Mouse (Mus musculus): Measurements from ENCODE around the gene Prrc2a.

Gene Prrc2a

DNA sequence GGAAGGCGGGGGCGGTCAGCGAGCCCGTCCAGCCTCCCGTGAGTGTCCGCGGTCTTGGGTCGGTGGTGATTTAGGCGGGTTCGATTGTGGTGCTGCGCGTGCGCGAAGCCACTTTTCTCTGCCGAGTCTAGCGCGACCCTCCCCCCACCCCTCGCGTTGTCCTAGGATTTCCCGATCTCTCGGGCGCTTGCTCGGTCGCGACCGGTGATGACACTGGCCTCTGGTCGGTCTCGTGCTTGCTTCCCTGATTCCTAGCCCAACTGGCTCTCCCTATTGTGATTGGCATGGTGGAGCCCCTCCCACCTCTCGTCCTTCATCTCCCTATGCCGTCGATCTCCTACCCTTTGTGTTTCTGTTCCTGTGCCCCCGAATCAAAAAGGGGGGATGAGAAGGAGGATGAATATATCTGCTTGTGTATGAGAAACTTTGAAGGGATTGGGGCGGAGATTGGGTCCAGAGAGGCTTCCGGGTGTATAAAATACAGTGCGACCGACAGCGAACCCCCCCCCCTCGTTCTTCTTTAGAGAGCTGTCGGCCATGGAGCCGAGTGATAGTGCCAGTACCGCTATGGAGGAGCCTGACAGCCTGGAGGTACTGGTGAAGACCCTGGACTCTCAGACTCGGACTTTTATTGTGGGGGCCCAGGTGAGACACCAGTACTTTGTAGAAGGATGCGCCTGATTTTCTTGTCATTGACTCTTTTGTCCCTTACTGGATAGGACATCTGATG, 28.9 kb downstream of the Prrc2a start:
- in situ Hi-C loops (cut with MboI, MseI), result no loop called here

DNA sequence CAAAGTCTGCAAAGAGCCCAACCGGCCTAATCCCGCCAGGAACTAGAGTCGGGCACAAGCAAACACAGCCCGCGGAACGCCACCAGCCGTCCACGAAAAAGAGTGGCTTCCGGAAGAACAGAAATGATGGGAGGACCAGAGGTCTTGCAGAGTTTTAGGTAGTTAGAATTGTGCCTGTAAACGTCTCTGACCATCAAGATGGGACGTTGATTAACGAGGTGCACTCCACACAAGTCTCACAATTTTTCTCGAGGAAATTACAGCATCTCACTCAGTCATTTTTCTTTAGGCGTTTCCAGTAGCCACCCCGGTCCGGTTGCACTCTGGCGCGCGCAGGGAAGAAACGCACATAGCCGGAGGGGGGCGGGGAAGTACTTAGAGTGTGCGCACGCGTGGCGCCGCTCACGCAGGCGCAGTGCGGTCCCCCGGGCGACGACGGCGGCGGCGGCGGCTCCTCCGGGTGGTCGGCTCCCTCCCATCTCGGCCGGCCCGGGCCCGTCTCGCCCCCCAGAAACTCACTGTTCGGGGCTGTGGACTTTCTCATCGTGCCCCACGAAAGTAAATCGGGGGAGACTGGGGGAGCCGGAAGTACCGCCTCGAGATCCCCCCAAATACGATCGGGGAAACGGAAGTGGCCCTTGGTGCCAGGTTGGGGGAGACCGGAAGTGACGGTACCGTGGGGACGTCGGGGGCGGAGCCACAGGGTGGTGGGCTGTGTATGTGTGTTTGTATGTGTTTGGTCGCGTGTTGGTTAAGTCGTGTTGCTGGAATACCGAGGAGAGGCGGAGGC, 29.7 kb downstream of the Prrc2a start, which contains the start of gene Bag6:
TSS of gene Bag6 (plus strand) at position 378 of the 790 bp plus-strand sequence.
- in situ Hi-C loops (cut with MboI, MseI), result no loop called here

DNA sequence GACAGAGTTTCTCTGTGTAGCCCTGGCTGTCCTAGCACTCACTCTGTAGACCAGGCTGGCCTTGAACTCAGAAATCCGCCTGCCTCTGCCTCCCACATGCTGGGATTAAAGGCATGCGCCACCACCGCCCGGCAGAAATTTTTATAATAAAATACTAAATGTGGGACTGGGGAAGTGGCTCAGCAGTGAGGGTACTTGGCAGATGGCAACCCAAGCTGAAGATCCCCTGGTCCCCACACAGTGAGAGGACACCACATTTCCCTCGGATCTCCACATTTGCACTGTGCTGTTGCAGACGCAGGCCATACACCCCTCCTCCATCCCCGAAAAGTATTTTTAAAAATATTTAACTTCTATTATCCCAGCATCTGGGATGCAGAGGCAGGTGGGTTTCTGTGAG, 31.2 kb downstream of the Prrc2a start:
- in situ Hi-C loops (cut with MboI, MseI), result no loop called here

DNA sequence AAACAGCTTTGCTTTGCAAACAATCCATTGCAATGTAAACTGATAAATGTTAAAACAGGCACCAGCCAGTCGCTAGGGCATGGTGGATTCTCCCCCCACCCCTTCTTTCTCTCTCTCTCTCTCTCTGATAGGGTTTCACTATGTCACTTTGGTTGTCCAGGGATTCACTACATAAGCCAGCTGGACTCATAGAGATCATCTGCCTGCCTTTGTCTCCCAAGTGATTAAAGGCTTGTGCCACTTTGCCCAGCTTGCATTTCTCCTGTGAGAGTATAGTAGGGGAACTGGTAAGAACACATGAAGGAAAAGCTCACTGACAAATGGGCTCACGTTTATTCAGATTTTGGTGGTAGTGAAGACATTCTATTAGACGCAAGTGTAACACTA, 32.5 kb downstream of the Prrc2a start:
- in situ Hi-C loops (cut with MboI, MseI), result no loop called here

DNA sequence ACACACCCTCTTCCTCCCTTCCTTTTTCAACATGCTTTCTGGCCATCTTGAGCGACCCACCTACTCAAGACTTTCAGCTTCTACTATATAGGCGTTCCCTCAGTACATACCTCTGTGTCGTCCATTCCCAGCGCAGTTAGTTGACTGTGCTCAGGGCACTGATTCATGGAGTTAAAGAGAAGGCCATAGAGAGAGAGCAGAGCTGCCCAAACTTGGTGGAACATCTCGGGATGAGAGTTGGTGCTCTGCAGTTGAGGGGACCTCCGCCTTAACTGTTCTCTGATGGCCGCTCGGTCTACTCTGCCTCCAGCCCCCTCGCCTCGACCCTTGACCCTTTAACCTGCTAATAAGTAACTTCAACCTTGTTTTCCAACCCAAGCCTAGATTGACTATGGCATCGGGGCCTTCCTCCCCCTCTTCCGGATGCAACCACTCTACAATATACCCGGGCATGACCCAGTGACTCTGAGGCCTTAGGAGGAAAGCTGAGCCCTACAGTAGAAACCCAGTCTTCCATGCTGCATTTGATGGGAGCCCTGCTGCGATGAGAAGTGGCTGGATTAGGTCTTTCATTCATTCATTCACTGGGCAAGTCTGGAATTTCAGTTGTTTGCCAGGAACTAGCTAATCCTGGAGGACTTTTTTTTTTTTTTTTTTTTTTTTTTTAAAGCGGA, 33.1 kb downstream of the Prrc2a start, which contains the start of gene Apom:
TSS of gene Apom (minus strand) at position 551 of the 674 bp plus-strand sequence.
- in situ Hi-C loops (cut with MboI, MseI), result no loop called here

DNA sequence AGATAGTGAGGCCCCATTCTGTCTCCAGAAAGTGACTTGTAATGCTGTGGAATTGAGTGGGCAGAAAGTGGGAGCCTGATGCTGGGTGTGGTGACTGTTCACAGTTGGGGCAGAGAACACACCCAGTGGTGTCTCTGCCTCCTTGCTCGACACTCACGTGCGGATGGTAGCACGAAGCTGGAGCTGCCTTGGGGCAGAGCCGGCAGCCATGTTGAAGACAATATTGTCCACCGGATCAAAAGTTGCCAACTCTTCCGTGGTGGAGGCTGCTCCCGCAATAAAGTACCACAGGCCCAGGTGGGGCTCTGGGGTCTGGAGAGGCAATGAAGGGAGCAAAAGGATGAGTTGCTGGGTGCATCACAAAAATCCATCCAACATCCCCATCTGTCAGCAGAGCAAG, 33.7 kb downstream of the Prrc2a start:
- in situ Hi-C loops (cut with MboI, MseI), result no loop called here

DNA sequence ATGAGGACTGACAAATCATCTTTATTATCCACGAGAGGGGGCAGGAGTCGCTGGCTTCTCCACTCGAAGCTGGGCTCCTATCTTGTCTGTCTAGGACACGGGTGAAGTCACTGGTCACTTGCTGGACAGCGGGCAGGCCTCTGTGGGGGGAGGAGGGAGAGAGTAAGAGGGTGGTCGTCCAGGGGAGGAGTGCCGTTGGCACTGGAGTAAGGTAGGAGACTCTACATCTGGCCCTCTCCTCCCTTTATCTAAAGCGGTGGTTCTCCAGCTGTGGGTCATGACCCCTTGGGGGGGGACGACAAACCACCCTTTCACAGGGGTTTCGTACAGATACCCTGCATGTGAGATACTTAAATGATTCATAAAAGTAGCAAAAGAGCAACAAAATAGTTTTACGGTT, 35.7 kb downstream of the Prrc2a start:
- in situ Hi-C loops (cut with MboI, MseI), result no loop called here

DNA sequence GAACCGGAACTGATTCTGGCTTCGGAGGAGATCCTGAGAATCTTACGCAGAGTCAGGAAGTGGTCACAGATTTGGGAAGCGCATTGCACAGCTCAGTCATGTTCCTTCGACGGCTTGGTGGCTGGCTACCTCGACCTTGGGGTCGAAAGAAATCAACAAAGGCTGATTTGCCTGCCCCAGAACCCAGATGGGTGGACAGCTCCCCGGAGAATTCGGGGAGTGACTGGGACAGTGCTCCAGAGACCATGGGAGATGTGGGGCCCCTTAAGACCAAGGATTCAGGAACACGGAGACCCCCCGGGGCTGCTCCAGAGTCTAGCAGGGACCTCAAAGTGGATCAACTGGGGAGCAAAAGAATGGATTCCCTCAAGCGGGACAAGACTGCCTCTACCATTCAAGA, 37.7 kb downstream of the Prrc2a start:
- in situ Hi-C loops (cut with MboI, MseI), result no loop called here

DNA sequence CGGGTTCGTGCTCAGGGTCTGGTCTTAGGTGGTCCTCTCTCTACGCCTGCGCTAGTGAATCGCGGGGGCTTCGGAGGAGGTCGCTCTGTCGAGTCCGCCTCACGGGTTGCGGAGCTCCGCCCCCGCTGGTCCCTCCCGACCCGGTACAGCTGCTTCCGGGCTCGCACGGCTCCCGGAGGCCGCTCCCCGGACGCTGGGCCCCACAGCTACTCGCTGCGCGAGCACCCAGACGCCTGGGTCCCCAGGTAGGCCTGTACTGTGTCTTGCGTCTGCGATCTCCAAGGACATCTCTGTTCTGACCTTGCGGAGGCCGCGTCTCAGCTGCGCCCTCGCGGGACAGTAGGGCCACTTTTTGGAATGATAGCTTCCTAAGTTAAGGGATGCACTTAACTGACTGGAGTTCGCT, 38.5 kb downstream of the Prrc2a start, which contains the start of gene D17H6S53E:
TSS of gene D17H6S53E (plus strand) at position 168 of the 406 bp plus-strand sequence.
- in situ Hi-C loops (cut with MboI, MseI), result no loop called here

DNA sequence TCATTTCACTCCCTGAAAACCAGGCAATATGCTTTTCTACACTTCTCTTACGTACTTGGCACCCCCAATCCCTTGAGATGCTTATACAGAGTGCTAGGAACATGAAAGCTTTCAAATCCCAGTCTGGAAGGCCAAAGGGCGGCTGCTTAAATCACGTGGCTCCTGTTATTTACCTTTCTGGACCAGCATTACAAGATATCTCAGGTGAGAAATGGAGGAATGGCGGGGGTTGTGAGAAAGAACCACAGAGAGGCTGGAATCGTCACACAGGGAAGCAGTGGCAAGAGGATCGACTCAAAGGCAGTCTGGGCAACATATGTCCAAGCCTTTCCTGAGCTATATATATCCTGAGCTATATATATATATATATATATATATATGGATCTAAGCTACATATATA, 39.1 kb downstream of the Prrc2a start:
- in situ Hi-C loops (cut with MboI, MseI), result no loop called here

DNA sequence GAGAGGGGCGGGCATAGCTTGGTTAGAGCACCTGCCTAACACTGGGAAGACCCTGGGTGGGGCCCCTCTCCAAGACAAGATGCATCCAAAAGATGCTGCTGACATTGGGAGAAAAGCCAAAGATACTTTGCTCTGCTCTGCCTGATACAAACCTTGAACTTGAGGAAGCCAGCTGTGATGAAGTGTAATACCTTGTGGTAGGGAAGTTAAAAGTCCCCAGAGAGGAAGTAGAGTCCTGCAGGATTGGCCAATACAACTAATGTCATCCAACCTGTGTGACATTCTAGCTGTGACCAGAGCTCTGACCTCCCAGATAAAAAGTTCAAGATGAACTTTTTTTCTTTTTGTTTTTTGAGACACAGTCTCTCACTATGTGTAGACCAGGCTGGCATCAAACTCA, 39.6 kb downstream of the Prrc2a start:
- in situ Hi-C loops (cut with MboI, MseI), result no loop called here

DNA sequence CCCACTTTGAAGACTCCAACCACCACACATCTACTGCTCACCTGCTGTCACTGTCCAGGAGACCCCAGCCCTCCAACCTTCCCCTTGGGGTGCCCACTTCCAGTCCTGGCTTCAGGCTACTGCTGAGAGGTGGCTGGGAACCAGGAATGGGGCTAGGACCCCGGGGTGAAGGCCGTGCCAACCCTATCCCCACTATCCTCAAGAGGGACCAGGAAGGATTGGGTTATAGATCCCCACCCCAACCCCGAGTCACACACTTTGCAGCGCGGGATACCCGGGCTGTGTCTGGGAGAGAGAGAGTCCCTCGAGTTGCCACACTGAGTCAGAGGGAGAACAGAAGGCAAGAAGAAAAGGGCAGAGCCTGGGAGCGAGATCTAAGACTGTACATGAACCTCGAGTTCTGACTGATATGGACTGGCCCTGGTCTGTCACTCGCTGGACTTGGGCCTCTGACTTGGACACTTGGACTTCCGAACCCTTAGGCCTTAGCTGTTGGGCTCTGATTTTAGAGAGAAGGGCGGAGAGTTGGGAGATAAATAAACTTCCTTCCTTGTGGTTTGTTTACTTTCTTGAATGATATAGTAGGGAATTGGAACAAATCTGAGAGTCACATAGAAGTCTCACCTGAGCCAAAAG, 40.3 kb downstream of the Prrc2a start:
- in situ Hi-C loops (cut with MboI, MseI), result loop anchor here (5.0 kb wide), 1 partner anchor 72 kb away; no protein-coding TSS in a partner anchor

DNA sequence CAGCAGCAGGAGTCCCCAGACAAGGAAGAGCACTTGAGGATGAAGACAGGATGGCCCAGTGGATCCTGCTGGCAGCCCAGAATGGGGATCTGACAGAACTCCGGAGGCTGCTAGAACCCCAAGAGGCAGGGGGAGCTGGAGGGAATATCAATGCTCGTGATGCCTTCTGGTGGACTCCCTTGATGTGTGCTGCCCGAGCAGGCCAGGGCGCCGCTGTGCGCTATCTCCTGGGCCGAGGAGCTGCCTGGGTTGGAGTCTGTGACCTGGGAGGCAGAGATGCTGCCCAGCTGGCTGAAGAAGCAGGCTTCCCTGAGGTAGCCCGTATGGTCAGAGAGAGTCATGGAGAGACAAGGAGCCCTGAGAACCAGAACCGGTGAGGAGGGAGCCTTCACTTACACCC, 41.4 kb downstream of the Prrc2a start:
- in situ Hi-C loops (cut with MboI, MseI), result loop anchor here (5.0 kb wide), 1 partner anchor 71 kb away; no protein-coding TSS in a partner anchor

DNA sequence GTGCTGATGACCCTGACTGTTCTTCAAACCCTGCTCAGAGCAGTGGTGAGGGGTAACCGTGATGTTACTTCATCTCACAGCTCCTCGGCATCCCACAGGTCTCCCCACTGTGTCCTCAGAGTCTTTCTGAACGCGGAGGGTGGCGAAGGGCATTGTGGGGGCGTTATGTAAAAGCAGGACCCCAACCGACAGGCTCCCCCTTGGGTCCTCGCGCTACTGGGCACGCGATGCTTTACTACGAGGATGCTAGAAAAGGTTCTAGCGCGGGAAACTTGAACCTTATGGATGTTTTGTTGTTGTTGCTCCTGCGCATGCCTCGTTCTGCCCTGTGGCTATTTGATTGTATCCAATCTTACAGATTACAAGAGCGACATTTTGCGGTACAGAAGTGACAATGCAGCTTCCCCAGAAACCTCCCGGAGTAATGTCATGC, 42.8 kb downstream of the Prrc2a start, which contains the start of gene Csnk2b:
TSS of gene Csnk2b (minus strand) at position 183 of the 433 bp plus-strand sequence.
- in situ Hi-C loops (cut with MboI, MseI), result loop anchor here (5.0 kb wide), 1 partner anchor 70 kb away; no protein-coding TSS in a partner anchor

DNA sequence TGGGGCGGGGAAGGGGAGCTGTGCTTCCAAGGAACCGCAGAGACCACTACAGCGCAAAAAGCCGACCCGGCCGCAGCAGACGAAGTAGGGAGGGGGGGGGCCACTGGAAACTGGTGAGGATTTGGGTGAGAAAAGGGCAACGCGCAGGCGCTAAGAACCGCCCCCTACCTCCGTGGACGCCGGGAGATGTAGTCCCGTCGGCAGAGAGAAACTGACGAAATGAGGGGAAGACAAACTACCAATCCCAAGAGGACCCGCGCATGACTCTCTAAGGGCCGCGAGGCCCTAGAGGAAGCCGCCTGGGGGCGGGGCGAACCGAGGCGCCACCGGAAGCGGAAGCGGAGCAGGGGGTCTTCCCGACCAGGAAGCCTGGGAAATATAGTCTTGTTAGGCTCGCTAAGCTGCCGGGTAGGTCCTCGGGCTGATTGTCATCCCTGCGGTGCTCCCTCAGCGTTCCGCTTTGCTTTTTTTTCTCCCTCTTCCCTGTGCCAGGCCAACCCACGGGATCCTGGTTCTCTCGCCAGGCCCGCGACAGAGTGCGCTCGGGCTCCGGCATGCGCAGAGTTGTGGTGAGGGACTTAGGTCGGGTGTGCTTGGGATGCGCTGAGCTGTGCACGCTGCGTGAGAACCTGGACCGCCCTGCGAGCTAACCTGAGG, 43.4 kb downstream of the Prrc2a start, which contains the start of gene Gpank1:
TSS of gene Gpank1 (plus strand) at position 313 of the 657 bp plus-strand sequence.
- in situ Hi-C loops (cut with MboI, MseI), result loop anchor here (5.0 kb wide), 1 partner anchor 69 kb away; no protein-coding TSS in a partner anchor

DNA sequence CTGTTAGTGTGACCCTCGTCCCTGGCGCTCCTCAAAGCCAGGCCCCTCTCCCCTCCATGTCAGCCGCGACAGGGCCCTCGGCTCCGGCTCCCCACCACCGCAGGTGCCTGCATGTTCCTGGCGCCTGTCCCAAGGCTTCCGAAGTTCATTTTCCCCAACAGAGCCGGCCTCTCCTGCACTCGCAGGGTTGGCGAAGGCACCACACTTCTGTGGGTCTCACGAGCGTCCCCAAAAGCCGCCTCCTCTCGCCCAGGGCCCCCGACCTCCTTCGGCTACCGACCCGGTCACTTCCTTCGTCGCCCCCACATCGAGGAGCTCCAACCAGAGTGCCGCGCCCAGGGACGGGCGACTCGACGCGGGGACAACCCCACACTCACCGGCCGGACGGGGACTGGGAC, 44.0 kb downstream of the Prrc2a start:
- in situ Hi-C loops (cut with MboI, MseI), result loop anchor here (5.0 kb wide), 1 partner anchor 68 kb away; no protein-coding TSS in a partner anchor

DNA sequence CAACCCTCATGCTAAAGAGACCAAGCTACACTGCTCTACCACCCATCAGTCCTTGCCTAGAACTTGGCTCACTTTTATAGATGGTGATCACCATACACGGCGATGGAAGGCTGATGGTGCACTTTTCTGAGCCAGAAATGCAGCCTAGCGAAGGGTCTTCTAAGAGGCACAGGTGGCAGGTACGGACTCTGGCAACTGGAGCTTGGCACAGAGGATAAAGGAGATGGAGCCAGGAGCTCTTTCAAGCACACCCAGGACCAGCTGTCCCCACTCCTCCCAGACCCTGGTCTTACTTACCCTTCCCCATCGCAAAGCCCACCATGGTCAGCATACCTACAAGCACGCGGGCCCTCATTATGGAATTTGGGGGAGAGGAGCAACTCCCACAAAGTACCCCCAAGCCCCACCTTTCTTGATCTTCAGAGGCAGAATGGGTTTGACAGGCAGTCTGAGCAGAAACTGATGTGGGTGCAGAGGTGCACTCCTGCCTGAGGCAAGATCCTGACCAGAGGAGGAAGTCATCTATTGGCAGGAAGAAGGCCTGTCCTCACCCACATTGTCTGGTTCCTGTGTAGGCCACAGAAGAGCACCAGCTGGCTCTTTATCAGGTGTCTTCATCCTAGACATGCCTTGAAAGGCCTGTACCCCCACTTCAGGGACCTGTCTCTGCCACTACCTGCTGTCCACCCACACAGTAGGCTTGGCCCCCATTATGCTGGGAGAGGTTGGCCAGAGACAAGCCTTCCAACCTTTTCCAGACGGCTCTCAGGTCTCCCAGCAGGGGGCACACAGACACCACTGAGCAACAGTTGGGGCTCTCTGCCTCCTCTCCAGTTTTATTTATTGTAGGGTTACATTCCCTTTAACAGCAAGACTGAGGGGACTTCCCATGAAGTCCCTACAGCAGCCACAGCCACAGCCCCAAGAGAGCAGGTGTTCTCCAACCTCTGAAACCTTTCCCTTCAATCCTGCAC, 49.4 kb downstream of the Prrc2a start, which contains the start of gene Ly6g5b:
TSS of gene Ly6g5b (minus strand) at position 383 of the 974 bp plus-strand sequence.
- in situ Hi-C loops (cut with MboI, MseI), result no loop called here

DNA sequence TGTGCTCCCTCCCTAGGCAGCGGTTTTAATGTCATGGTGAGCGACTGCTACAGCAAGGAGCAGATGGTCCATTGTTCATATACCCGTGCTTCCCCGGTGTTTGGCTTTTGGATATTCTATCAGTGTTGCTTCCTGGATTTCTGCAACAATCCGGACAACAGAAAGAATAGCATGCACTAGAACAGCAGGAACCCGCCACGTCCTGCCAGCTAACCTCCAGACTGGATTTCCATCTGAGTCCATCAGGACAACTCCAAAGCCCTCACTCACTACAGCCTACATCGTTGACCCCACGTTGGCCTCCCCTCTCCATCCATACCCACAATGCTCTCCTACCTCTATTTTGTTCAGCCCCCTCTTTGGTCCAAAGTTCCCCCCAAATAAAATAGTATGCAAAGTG, 52.9 kb downstream of the Prrc2a start:
- in situ Hi-C loops (cut with MboI, MseI), result no loop called here

DNA sequence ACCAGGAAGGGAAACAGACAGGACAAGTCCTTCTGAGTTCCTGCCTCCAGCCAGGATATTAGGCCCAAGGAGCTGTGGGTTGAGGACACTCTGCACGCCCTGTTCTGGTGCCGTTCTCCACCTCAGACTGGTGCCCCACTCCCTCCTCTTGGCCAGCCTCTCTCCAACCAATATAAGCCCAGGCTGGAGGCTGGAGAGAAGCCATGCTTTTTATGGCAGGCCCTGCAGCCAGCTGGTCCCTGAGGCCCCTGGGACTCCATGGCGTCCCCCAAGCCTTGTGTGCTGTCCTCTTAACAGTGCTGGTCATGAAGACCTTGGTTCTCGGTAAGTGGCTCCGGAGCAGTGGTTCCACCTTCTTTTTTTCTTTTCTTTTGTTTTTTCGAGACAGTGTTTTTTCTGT, 56.6 kb downstream of the Prrc2a start, which contains the start of gene Ly6g5c:
TSS of gene Ly6g5c (plus strand) at position 183 of the 400 bp plus-strand sequence.
- in situ Hi-C loops (cut with MboI, MseI), result loop anchor here (5.0 kb wide), 1 partner anchor 96 kb away; no protein-coding TSS in a partner anchor

Measured in regulatory T cell (primary cell).